Mouse (Mus musculus) midbrain, postnatal 0 days (tissue): ENCODE results near the gene Ndst4. TPM values are rescaled to one million over a fixed set of nuclear protein-coding genes. Genes with fewer than 3 reads are reported as not detected.

ENCODE experiments used
- ATAC-seq: fragments of 200-750 bp; cut with Nextera tagmentation; 2 replicates; pipeline ENCODE4 v1.8.0; 2017; ENCODE audit warnings: moderate number of reproducible peaks, mild to moderate bottlenecking, moderate TSS enrichment, moderate library complexity; ENCODE audit not compliant: low FRiP score
- DNase-seq: peaks from one replicate; pipeline ENCODE4 v3.0.0-alpha.2; 2015; ENCODE audit warnings: low spot score
- H3K27ac ChIP-seq: fragments of 300-500 bp; sonication (generic); 2 replicates; pipeline ENCODE4 v1.5.1; 2014; ENCODE audit warnings: low read depth, mild to moderate bottlenecking, low read length, mixed read lengths
- H3K27me3 ChIP-seq: fragments of 300-500 bp; sonication (generic); 2 replicates; pipeline ENCODE4 v1.6.1; 2014; ENCODE audit warnings: low read length, control low read depth, mixed read lengths; ENCODE audit not compliant: insufficient read depth
- H3K36me3 ChIP-seq: fragments of 300-500 bp; sonication (generic); 2 replicates; pipeline ENCODE4 v1.6.1; 2014; ENCODE audit warnings: low read length, control low read depth, mixed read lengths; ENCODE audit not compliant: insufficient read depth
- H3K4me1 ChIP-seq: fragments of 300-500 bp; sonication (generic); 2 replicates; pipeline ENCODE4 v1.6.1; 2014; ENCODE audit warnings: mild to moderate bottlenecking, control low read depth, antibody characterized with exemption, low read length, mixed read lengths; ENCODE audit not compliant: insufficient read depth
- H3K4me2 ChIP-seq: fragments of 300-500 bp; sonication (generic); 2 replicates; pipeline ENCODE4 v1.6.1; 2014; ENCODE audit warnings: low read depth, mild to moderate bottlenecking, low read length, mixed read lengths; ENCODE audit not compliant: poor library complexity, severe bottlenecking
- H3K4me3 ChIP-seq: fragments of 300-500 bp; sonication (generic); 2 replicates; pipeline ENCODE4 v1.5.1; 2014; ENCODE audit warnings: low read depth, mild to moderate bottlenecking, low read length, moderate library complexity
- H3K9ac ChIP-seq: fragments of 300-500 bp; sonication (generic); replicated peaks from 2 replicates; pipeline ENCODE4 v1.6.1; 2014; ENCODE audit warnings: mild to moderate bottlenecking, low read length, moderate library complexity, mixed read lengths; ENCODE audit not compliant: poor library complexity, severe bottlenecking
- H3K9me3 ChIP-seq: fragments of 300-500 bp; sonication (generic); 2 replicates; pipeline ENCODE4 v1.6.1; 2016; ENCODE audit warnings: low read length, control low read depth
- CTCF ChIP-seq: IDR thresholded peaks from 2 replicates; pipeline ENCODE4 v1.5.1; 2016; ENCODE audit warnings: antibody characterized with exemption, mild to moderate bottlenecking
- WGBS: fragments of 180-500 bp; shearing (Covaris S2); extraction: QIAGEN DNeasy Blood & Tissue Kit; methylation state at CpG from one replicate; pipeline ENCODE4 v1.1.7; 2014; 5-methylcytosine and 5-hydroxymethylcytosine counted together
- polyA plus RNA-seq: library from polyadenylated mRNA; unstranded; fragments of >200 nt; fragmentation: Nextera tagmentation; extraction: Ambion mirVana; gene quantifications from 2 replicates; pipeline ENCODE4 v1.2.1, GENCODE M21; 2015
- total RNA-seq: library from RNA; depleted of rRNA; stranded (reverse); fragments of >200 nt; gene quantifications from 2 replicates; pipeline ENCODE4 v1.2.3, GENCODE M21; 2014

Ndst4 gene
- total and polyA plus RNA-seq, 2 experiments from 2014 or later = 7.0 to 49.1 TPM

GRCm38 (mm10) chr3:125756911-125757310 is 353.0 kb downstream of the Ndst4 start:
- Histone ChIP-seq H3K9me3 (no peaks in the 10 kb centered on the region), H3K36me3 (no peaks in the 10 kb centered on the region), H3K4me2 (no peak overlapping the region), H3K27me3 (no peaks in the 10 kb centered on the region), H3K27ac (no peak overlapping the region), H3K4me1 (no peaks in the 10 kb centered on the region), H3K9ac (no peak overlapping the region), H3K4me3 (no peak overlapping the region)
- TF ChIP-seq CTCF = no peak
- DNase-seq = no peak
- ATAC-seq = no peak
- WGBS = 81% methylated on average over 1 of the region's 1 CpGs

DNA sequence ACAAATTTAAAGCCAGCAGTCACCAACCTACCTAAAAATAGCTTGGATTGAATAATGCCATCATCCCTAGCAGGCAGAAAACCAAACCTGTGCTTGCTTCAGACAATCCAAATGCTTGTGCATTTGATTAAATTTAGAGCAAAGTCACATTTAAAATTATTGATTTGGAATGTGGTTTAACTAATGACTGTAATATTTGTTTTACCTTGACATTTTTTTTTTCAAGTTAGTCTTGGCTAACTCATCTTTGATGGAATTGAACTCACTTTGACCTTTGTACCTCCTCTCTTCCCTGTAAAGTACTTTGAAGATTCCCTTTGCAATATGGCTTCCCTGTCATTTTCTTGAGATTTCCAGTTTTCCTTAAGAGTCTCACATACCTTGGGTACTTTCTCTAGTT is 356.8 kb downstream of the Ndst4 start:
- Histone ChIP-seq H3K4me3 (no peak overlapping the region), H3K9me3 (no peaks in the 10 kb centered on the region), H3K27me3 (no peaks in the 10 kb centered on the region), H3K27ac (no peak overlapping the region), H3K9ac (no peak overlapping the region), H3K4me2 (no peak overlapping the region), H3K36me3 (no peaks in the 10 kb centered on the region), H3K4me1 (no peaks in the 10 kb centered on the region)
- no peak for TF ChIP-seq CTCF
- DNase-seq (no peak), ATAC-seq (no peak)
